Mouse (Mus musculus) heart, embryonic 11.5 days (tissue): ENCODE measurements around the gene Olfr1369-ps1. TPM values are rescaled to one million over a fixed set of nuclear protein-coding genes. Genes with fewer than 3 reads are reported as not detected.

Experiments used
- ATAC-seq: fragments of 200-750 bp; cut with Nextera tagmentation; replicated peaks from 2 replicates; pipeline ENCODE4 v1.8.0; 2017; ENCODE audit warnings: moderate library complexity; ENCODE audit not compliant: insufficient number of reproducible peaks, low FRiP score, low TSS enrichment
- H3K27ac ChIP-seq: fragments of 300-500 bp; sonication (generic); 2 replicates; pipeline ENCODE4 v1.5.1; 2014; ENCODE audit warnings: mild to moderate bottlenecking, low read depth, low read length
- H3K27me3 ChIP-seq: fragments of 300-500 bp; sonication (generic); 2 replicates; pipeline ENCODE4 v1.6.1; 2014; ENCODE audit warnings: mild to moderate bottlenecking, low read length, mixed read lengths; ENCODE audit not compliant: control insufficient read depth, insufficient read depth
- H3K36me3 ChIP-seq: fragments of 300-500 bp; sonication (generic); 2 replicates; pipeline ENCODE4 v1.6.1; 2014; ENCODE audit warnings: mild to moderate bottlenecking, low read length, moderate library complexity, mixed read lengths; ENCODE audit not compliant: control insufficient read depth, insufficient read depth
- H3K4me1 ChIP-seq: fragments of 300-500 bp; sonication (generic); 2 replicates; pipeline ENCODE4 v1.6.1; 2014; ENCODE audit warnings: low read length; ENCODE audit not compliant: control insufficient read depth, insufficient read depth
- H3K4me2 ChIP-seq: fragments of 300-500 bp; sonication (generic); 2 replicates; pipeline ENCODE4 v1.6.1; 2014; ENCODE audit warnings: mild to moderate bottlenecking, moderate library complexity
- H3K4me3 ChIP-seq: fragments of 300-500 bp; sonication (generic); 2 replicates; pipeline ENCODE4 v1.5.1; 2014; ENCODE audit warnings: low read depth, low read length
- H3K9ac ChIP-seq: fragments of 300-500 bp; sonication (generic); 2 replicates; pipeline ENCODE4 v1.6.1; 2014; ENCODE audit warnings: mild to moderate bottlenecking, low read depth, low read length, moderate library complexity
- H3K9me3 ChIP-seq: fragments of 300-500 bp; sonication (generic); replicated peaks from 2 replicates; pipeline ENCODE4 v1.6.1; 2016; ENCODE audit warnings: low read length; ENCODE audit not compliant: control insufficient read depth
- WGBS: fragments of 180-500 bp; shearing (Covaris S2); extraction: QIAGEN DNeasy Blood & Tissue Kit; methylation state at CpG from one replicate; pipeline ENCODE4 v1.1.7; 2014; ENCODE audit not compliant: insufficient replicate concordance; 5-methylcytosine and 5-hydroxymethylcytosine counted together
- polyA plus RNA-seq: library from polyadenylated mRNA; unstranded; fragments of >200 nt; fragmentation: Nextera tagmentation; extraction: Ambion mirVana; gene quantifications from 2 replicates; pipeline ENCODE4 v1.2.1, GENCODE M21; 2014

Gene Olfr1369-ps1
- polyA plus RNA-seq, 1 experiment from 2014 or later = 0.06 TPM

DNA sequence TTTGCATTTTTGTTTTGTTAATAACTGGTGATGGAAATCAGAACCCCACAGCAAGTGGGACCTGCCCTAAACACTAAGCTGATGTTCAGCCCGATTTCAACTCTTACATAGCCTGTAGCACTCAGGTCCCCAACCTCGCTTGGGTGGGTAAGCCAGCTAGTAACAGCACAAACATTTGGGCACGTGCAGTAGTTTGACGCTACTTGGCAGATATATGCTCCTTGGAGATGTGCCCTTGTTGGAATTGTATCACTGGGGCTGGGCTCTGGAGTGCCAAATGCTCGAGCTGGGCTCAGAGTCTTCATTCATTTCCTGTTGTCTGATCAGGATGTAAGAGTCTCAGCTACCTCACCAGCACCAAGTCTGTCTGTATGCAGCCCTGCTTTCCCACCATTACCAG lies 51.3 kb downstream of the Olfr1369-ps1 start:
- H3K9me3 ChIP-seq = no peaks in the 10 kb centered on the region
- no peak overlapping the region for H3K27ac ChIP-seq
- 61% methylated on average over 5 of the region's 5 CpGs for WGBS
- no peak overlapping the region for H3K4me3 ChIP-seq
- no peak overlapping the region for H3K9ac ChIP-seq
- H3K27me3 ChIP-seq = no peaks in the 10 kb centered on the region
- no peaks in the 10 kb centered on the region for H3K36me3 ChIP-seq
- no peak overlapping the region; the same call in 1 of the 2 replicates for H3K4me2 ChIP-seq
- H3K4me1 ChIP-seq = no peaks in the 10 kb centered on the region
- ATAC-seq = no peak

DNA sequence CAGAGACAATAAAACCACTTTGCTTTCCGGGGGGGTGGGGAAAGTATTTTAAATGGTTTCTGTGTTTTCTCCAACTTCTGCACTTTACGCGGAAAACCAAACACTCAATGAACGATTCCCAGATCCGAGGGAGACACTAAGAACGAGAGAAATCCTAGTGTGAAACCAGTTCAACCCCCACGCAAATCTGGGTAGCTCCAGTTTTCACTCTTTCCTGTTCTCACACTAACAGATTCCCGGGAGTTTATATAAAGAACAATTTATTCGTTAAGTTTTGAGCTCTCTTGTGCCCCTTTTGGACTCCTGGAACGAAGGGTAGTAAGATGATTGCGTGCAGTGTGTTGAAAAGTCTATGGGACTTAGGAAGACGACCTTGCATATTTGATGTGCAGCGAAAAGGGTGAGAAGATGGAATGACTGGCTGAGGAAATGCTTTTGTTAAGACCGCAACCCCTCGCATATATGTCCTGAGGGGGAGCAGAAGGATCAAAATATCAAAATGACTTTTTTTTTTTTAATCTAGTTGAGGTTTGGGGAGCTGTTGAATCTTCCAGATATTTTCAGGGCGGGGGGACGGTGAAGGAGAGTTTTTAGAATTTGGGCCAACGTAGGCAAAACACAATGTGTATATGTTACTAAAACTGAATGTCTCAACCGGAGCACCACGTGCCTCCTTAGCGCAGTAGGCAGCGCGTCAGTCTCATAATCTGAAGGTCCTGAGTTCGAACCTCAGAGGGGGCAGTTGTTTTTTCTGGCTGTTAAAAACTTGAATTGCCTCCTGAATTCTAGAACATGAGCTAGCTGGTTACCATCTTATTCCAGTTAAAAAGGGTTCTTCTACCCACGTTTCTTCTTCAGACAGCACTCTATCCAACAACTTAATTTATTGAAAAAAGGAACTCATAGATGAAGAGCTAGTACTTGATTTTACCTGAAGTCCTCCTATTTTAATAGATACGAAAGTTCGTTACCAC lies 55.9 kb downstream of the Olfr1369-ps1 start:
- Histone ChIP-seq H3K27me3 (no peaks in the 10 kb centered on the region), H3K27ac (no peak overlapping the region; the same call in 1 of the 2 replicates), H3K9me3 (no peaks in the 10 kb centered on the region), H3K4me2 (peak overlapping the region; percentile 90), H3K4me1 (no peaks in the 10 kb centered on the region), H3K4me3 (peak overlapping the region; percentile 63), H3K9ac (peak overlapping the region; percentile 64), H3K36me3 (no peaks in the 10 kb centered on the region)
- under 1% methylated on average over 27 of the region's 27 CpGs for WGBS
- peak; percentile 56; the same call in 1 of the 2 replicates for ATAC-seq

DNA sequence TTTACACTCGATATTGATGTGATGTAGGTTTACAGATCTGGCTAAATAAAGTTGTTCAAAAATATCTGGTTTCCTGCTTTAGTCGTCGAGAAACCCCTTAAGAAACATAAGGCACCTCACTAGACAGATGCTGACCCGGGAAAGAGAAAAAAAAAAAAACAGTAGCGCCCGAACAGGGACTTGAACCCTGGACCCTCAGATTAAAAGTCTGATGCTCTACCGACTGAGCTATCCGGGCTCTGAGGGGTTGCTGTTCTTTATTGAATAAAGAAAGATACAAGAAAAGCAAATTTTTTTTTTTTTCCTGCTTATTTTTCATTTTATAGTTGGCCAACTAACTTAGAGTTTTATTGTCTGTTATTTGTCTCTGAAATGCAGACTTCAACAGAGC lies 56.6 kb downstream of the Olfr1369-ps1 start:
- H3K27me3 ChIP-seq = no peaks in the 10 kb centered on the region
- H3K4me1 ChIP-seq = no peaks in the 10 kb centered on the region
- H3K9ac ChIP-seq = peak overlapping the region; percentile 62; the same call in 1 of the 2 replicates
- under 1% methylated on average over 8 of the region's 8 CpGs for WGBS
- peak overlapping the region; percentile 63 for H3K4me3 ChIP-seq
- peak overlapping the region; percentile 90 for H3K4me2 ChIP-seq
- no peaks in the 10 kb centered on the region for H3K9me3 ChIP-seq
- no peaks in the 10 kb centered on the region for H3K36me3 ChIP-seq
- H3K27ac ChIP-seq = no peak overlapping the region
- ATAC-seq = no peak

DNA sequence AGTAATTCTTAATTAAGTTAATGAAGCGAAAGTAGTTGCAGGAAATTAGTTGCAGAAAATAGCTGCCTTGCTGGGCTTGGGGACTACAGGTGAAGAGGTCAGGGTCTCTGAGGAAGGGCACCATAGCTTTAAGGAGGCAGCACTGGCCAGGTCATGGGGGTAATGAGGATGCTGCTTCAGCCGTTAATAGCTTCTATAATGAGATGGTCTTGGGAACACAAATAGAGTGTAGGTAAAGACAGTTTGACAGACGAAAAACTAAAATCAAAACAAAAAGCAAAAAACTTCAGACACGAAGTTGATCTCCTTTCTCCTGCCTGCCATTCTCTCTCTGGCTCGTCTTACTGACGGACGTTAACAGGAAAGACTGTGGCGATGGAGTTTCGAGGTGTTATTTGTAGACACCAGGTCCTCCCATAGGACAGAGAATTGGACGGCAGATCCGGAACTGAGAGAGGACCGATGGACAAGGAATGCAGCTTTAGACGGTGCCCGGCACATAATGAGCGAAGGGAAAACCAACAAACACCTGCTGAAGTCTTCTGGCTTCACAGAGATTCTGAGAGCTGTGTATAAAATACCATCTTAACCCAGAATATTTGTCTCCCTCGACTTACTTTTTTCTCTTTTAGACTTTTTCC lies 57.2 kb downstream of the Olfr1369-ps1 start:
- ATAC-seq = no peak
- Histone ChIP-seq H3K4me3 (peak overlapping the region; percentile 63), H3K9me3 (no peaks in the 10 kb centered on the region), H3K36me3 (no peaks in the 10 kb centered on the region), H3K9ac (peak overlapping the region; percentile 62), H3K27me3 (no peaks in the 10 kb centered on the region), H3K4me2 (peak overlapping the region; percentile 90), H3K4me1 (no peaks in the 10 kb centered on the region), H3K27ac (no peak overlapping the region; the same call in 1 of the 2 replicates)
- 1% methylated on average over 16 of the region's 16 CpGs for WGBS

Other genes starting within 250 kb of the Olfr1369-ps1 start
- not detected in 2 replicates for gene Olfr1370, start 36.5 kb upstream of the Olfr1369-ps1 start, polyA plus RNA-seq
- gene Olfr263, start 18.2 kb downstream of the Olfr1369-ps1 start, polyA plus RNA-seq = not detected in 2 replicates
- gene Olfr1368, start 34.4 kb downstream of the Olfr1369-ps1 start, polyA plus RNA-seq = not detected in 2 replicates
- gene Trim27, start 68.0 kb downstream of the Olfr1369-ps1 start, polyA plus RNA-seq = 94.9 and 102 TPM in 2 replicates
- not detected in 2 replicates for gene Gpx5, start 181.2 kb downstream of the Olfr1369-ps1 start, polyA plus RNA-seq
- not detected in 2 replicates for gene Gpx6, start 200.6 kb downstream of the Olfr1369-ps1 start, polyA plus RNA-seq
- not detected in 2 replicates for gene Olfr1367, start 235.4 kb downstream of the Olfr1369-ps1 start, polyA plus RNA-seq